Mouse (Mus musculus) hematopoietic stem cell, adult 5-6 weeks (primary cell): Measurements from ENCODE around the gene Olfr313. TPM values are rescaled to one million over a fixed set of nuclear protein-coding genes. Genes with fewer than 3 reads are reported as not detected.
A peak's percentile ranks its signal among the peaks of the same experiment; 100 is the strongest.
"Not testable (repeated sequence)": the region's sequence is repeated elsewhere in the genome, so short reads cannot be mapped to it uniquely, and the experiment has no call there.

Experiments used
- ATAC-seq, 2 experiments: fragments of 125-278 bp in 1 of 2; replicated peaks in 1 of 2; 2 replicates each; pipeline ENCODE4 v1.8.0; 2016 to 2017; ENCODE audit warnings: inconsistent platforms in 2 of 2, mild to moderate bottlenecking in 2 of 2, moderate number of reproducible peaks in 2 of 2, low read depth in 1 of 2, moderate TSS enrichment in 1 of 2; ENCODE audit not compliant: low FRiP score in 2 of 2, poor library complexity in 2 of 2, severe bottlenecking in 2 of 2, insufficient read depth in 1 of 2, low TSS enrichment in 1 of 2
- total RNA-seq: library from RNA; stranded (forward); fragments of 172-1452, 232-1000 nt; gene quantifications from 2 replicates; pipeline ENCODE4 v1.2.3, GENCODE M21; 2017

Olfr313 gene
- total RNA-seq: not detected in 2 replicates

GRCm38 (mm10) chr11:58814700-58815099 is at the start of gene Olfr313:
Olfr313 (plus strand) TSS chr11:58815000.
- ATAC-seq: not testable (repeated sequence)

GRCm38 (mm10) chr11:58772888-58773287 is 41.9 kb upstream of the Olfr313 start, which contains the start of gene Olfr315:
Olfr315 (plus strand) TSS chr11:58773188.
- no peak for ATAC-seq

GRCm38 (mm10) chr11:58782480-58783089 is 32.2 kb upstream of the Olfr313 start, which contains the start of gene Olfr314:
Olfr314 (plus strand) TSS chr11:58782952.
- ATAC-seq: no peak

- no peak for ATAC-seq
These were observed 30.6 kb upstream of the Olfr313 start for GRCm38 (mm10) chr11:58784182-58784581.

DNA sequence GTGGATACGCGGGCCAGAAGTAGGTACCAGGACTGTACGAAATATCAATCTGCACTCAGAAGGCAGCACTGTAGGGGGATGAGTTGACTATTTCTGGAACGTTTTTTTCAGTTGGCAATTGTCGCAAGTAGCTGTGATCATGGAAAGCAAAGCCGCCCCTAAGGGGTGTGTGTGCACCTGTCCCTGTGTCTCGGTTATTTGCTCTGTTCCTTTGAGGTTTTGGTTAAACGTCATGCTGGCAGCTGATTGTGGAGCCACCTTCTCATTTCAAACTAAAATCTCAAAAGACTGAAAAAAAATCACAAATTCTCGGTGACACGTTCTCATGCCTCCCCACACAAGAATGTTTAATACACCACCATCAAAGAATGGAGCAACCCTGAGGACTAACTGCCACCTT is 27.1 kb upstream of the Olfr313 start:
- ATAC-seq: no peak

GRCm38 (mm10) chr11:58788346-58788745 is 26.5 kb upstream of the Olfr313 start:
- ATAC-seq: no peak

- no peak for ATAC-seq
These were observed 25.3 kb upstream of the Olfr313 start for GRCm38 (mm10) chr11:58789532-58789931.

DNA sequence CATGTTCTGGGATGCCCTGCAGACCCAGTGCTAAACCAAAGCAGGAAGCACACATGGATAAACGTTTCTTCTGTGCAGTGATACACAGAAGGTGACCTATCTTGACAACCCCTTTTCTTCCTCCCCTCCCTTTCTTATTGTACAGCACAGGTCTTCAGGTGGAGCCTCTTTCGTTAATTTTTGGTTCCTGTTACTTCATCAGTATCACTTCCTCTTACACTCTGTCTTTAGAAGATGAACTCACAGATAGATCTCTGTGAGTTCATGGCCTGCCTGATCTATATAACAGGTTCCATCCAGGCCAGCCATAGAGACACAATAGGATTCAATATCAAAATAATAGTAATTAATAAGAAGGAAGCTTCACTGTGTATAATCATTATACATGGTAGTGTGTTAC is 24.7 kb upstream of the Olfr313 start:
- ATAC-seq: no peak

- no peak for ATAC-seq
These were observed 24.2 kb upstream of the Olfr313 start for GRCm38 (mm10) chr11:58790646-58791045.

DNA sequence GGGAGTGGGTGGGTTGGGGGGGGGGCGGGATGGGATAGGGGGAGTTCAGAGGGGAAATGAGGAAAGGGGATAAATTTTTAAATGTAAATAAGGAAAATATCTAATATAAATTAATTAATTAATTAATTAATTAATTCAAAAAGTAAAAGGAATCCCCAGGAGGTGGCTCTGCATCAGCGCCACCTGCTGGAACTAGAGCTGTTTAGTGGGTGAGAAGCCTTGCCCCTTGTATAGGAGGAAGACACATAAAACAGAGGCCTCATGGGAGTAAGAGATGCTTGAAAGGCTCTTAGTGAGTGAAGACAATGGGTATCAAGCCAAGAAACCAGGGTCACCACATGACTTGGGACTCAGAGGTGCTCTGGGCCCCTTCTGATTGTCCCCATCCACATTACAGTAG is 18.9 kb upstream of the Olfr313 start:
- no peak for ATAC-seq

- ATAC-seq: no peak
These were observed 17.9 kb upstream of the Olfr313 start for GRCm38 (mm10) chr11:58796850-58797249.

GRCm38 (mm10) chr11:58799747-58800146 is 15.1 kb upstream of the Olfr313 start:
- ATAC-seq: no peak

DNA sequence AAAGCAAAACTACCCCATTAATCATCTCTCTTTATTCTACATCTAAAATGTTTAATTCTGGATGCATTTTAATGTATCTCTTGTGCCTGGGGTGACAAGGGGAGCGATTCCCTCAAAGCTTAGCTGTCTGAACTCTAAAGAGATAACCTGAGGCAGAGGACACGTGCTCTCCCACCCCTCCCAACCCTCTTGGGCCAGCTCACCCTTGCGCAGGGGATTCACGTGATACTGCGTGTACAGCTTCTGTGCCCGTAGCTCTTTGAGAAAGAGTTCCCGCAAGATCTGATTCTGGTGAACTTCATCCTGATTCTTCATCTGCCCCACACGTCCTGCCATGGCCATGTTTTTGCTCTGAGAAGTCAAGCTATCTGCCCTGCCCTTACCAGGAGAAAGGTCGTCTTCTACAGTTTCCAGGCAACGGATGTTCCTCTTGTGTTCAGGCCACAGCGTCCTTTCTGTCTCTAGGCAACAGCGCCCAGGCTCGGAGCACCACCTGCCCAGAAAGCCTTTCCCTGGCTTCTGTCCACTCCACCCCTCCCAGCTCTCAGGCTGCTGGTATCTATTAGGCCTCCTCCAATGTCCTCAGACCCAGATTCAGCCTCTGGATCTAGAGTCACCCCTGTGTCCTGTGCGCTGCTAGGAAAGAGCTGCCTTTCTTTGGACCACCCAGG is 13.1 kb upstream of the Olfr313 start, which contains the start of gene Fam183b:
Gene Fam183b, minus strand, starts transcription at position 403 of the 671 bp plus-strand sequence.
- ATAC-seq: peak; percentile 48 to 53; a peak in 2 of 4 replicates

DNA sequence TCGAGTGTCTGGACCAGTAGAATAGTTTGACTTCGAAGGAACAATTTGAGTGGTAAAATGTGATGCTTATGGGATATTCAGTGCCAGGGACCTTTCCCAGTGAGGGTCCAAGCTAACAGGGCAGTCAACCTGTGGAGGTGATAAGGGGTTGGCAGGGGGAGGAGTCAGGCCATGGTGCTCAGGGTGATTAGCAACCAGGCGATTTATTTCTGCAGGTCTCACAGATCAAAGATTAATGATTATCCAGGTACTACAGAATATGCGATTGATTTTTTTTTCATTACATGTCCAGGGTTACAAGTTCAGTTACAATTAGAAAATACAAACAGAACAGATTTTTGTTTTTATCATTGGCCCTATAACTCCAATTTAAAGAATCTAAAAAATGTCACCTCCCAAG is 10.9 kb upstream of the Olfr313 start:
- no peak for ATAC-seq

DNA sequence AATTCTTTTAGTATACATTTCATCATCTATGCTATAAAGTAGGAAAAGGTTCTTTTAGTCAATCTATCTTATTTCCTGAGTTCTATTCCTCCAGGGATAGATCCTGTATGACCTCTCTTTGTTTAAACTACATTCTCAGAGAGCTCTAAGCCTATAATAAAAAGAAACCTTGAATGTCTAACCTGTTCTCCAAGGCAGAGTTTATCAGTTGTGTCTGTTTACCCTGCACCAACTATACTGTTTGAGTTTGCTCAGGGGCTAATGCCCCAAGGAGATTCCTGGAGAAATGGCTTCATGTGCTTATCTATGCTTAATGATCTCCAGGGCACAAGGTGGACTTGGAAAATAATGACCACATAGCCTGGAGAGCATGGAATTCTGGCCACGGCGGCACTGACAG is 10.4 kb upstream of the Olfr313 start:
- no peak for ATAC-seq

- ATAC-seq: no peak
These were observed 2.8 kb upstream of the Olfr313 start for GRCm38 (mm10) chr11:58812001-58812400.

DNA sequence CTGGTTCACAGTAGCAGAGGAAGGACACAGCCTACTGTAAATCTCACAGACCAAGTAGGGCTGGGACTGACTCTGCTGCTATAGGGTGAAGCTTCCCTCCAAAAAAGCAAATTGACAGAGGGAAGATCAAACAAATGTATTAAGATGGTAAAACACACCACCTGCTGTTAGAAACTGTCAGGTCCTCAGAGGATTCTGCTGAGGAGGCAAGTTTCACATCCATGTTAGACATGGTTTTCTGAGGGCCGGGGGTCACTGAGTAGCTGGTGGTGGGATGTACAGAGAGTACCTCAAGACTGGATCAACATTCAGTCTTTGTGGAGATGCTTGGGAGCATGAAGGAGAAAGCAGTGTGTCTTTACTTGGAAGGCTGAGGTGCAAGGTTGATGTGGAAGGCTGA is 876 bp downstream of the Olfr313 start:
- no peak for ATAC-seq

DNA sequence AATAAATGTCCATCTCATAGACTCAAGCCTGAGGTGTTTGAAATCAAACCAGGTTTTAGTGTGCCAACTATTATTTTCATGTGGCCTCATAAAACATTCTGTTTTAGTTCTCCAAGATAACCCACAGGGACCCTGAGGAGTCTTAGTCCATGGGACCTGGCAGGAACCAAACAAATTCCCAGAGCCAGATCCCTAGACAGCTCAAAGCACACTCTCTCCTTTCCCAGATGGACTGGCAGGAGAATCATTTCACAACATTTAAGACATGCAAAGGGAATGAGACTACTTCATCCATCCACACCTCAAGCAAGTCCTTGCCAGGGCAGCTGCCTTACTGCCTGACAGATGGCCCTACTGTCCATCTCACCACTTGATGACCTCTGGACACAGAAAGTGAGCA is 14.1 kb downstream of the Olfr313 start, which contains the start of gene Olfr312:
Gene Olfr312, plus strand, starts transcription at position 301 of the 400 bp plus-strand sequence.
- ATAC-seq: not testable (repeated sequence)

- ATAC-seq: no peak
These were observed 15.0 kb downstream of the Olfr313 start for GRCm38 (mm10) chr11:58829764-58830163.
